Mouse (Mus musculus): ENCODE measurements at regions not wholly inside any gene's neighbourhood (a gene's known extent, or its start where the extent isn't known, plus 50 kb on each side); places are given as distances from the start of the nearest gene placed in this dataset.
A peak's percentile ranks its signal among the peaks of the same experiment; 100 is the strongest.

GRCm38 (mm10) chr2:46450698-46451097 is 1333.5 kb upstream of the Zeb2 start:
- Histone ChIP-seq H3K27ac (replicated peaks; ENCODE audit: low read depth, low read length) (no peak overlapping the region), H3K4me3 (replicated peaks; ENCODE audit: low read length) (no peak overlapping the region), H3K9ac (ENCODE audit: low read depth, low read length, severe bottlenecking) (no peak overlapping the region), H3K36me3 (ENCODE audit: control insufficient read depth, insufficient read depth, low read length) (no peaks in the 10 kb centered on the region), H3K4me2 (replicated peaks; ENCODE audit: low read depth, low read length, severe bottlenecking) (no peak overlapping the region), H3K27me3 (ENCODE audit: control insufficient read depth, insufficient read depth, low read length) (no peaks in the 10 kb centered on the region), H3K9me3 (ENCODE audit: control insufficient read depth, low read length) (no peaks in the 10 kb centered on the region), H3K4me1 (ENCODE audit: control insufficient read depth, insufficient read depth, low read length) (no peaks in the 10 kb centered on the region)
- DNase-seq (ENCODE audit: low spot score) (no peak), ATAC-seq (ENCODE audit: low FRiP score, low read depth) (no peak)
- TF ChIP-seq POLR2A (IDR thresholded peaks at IDR 0.05; ENCODE audit: borderline replicate concordance, extremely low read depth, insufficient read depth, insufficient read length) = no peak
- 60% methylated on average over 6 of the region's 6 CpGs for WGBS

GRCm38 (mm10) chr2:46445306-46445705 is 1328.1 kb upstream of the Zeb2 start:
- no peaks in the 10 kb centered on the region for H3K36me3 ChIP-seq (ENCODE audit: control insufficient read depth, insufficient read depth, low read length)
- WGBS = 65% methylated on average over 3 of the region's 3 CpGs
- no peak overlapping the region for H3K9ac ChIP-seq (ENCODE audit: low read depth, low read length, severe bottlenecking)
- no peak overlapping the region for H3K4me3 ChIP-seq (replicated peaks; ENCODE audit: low read length)
- ATAC-seq (ENCODE audit: low FRiP score, low read depth) = no peak
- H3K27ac ChIP-seq (replicated peaks; ENCODE audit: low read depth, low read length) = no peak overlapping the region
- H3K9me3 ChIP-seq (ENCODE audit: control insufficient read depth, low read length) = no peaks in the 10 kb centered on the region
- H3K27me3 ChIP-seq (ENCODE audit: control insufficient read depth, insufficient read depth, low read length) = no peaks in the 10 kb centered on the region
- TF ChIP-seq POLR2A (IDR thresholded peaks at IDR 0.05; ENCODE audit: borderline replicate concordance, extremely low read depth, insufficient read depth, insufficient read length) = no peak
- peaks cover 14% of the 10 kb centered on the region for H3K4me1 ChIP-seq (ENCODE audit: control insufficient read depth, insufficient read depth, low read length)
- no peak overlapping the region for H3K4me2 ChIP-seq (replicated peaks; ENCODE audit: low read depth, low read length, severe bottlenecking)
- DNase-seq (ENCODE audit: low spot score) = no peak

- H3K4me3 ChIP-seq (replicated peaks; ENCODE audit: low read length) = no peak overlapping the region
- WGBS = 4% methylated on average over 5 of the region's 5 CpGs
- H3K9ac ChIP-seq (ENCODE audit: low read depth, low read length, severe bottlenecking) = no peak overlapping the region
- no peaks in the 10 kb centered on the region for H3K9me3 ChIP-seq (ENCODE audit: control insufficient read depth, low read length)
- ATAC-seq (ENCODE audit: low FRiP score, low read depth) (peak; percentile 85), DNase-seq (ENCODE audit: low spot score) (peak; percentile 85)
- no peaks in the 10 kb centered on the region for H3K36me3 ChIP-seq (ENCODE audit: control insufficient read depth, insufficient read depth, low read length)
- no peaks in the 10 kb centered on the region for H3K27me3 ChIP-seq (ENCODE audit: control insufficient read depth, insufficient read depth, low read length)
- H3K4me1 ChIP-seq (ENCODE audit: control insufficient read depth, insufficient read depth, low read length) = peaks cover 14% of the 10 kb centered on the region
- no peak for TF ChIP-seq POLR2A (IDR thresholded peaks at IDR 0.05; ENCODE audit: borderline replicate concordance, extremely low read depth, insufficient read depth, insufficient read length)
- H3K27ac ChIP-seq (replicated peaks; ENCODE audit: low read depth, low read length) = peak overlapping the region; percentile 58; the same call in 1 of the 2 replicates
- peak overlapping the region; percentile 33 for H3K4me2 ChIP-seq (replicated peaks; ENCODE audit: low read depth, low read length, severe bottlenecking)
Measured at GRCm38 (mm10) chr2:46443686-46444180, 1326.5 kb upstream of the Zeb2 start.

GRCm38 (mm10) chr2:46443061-46443685 is 1326.0 kb upstream of the Zeb2 start:
- TF ChIP-seq POLR2A (IDR thresholded peaks at IDR 0.05; ENCODE audit: borderline replicate concordance, extremely low read depth, insufficient read depth, insufficient read length) = no peak
- Histone ChIP-seq H3K4me2 (replicated peaks; ENCODE audit: low read depth, low read length, severe bottlenecking) (peak overlapping the region; percentile 33), H3K27me3 (ENCODE audit: control insufficient read depth, insufficient read depth, low read length) (no peaks in the 10 kb centered on the region), H3K4me3 (replicated peaks; ENCODE audit: low read length) (no peak overlapping the region), H3K27ac (replicated peaks; ENCODE audit: low read depth, low read length) (peak overlapping the region; percentile 58), H3K9ac (ENCODE audit: low read depth, low read length, severe bottlenecking) (no peak overlapping the region), H3K4me1 (ENCODE audit: control insufficient read depth, insufficient read depth, low read length) (peaks cover 14% of the 10 kb centered on the region), H3K9me3 (ENCODE audit: control insufficient read depth, low read length) (no peaks in the 10 kb centered on the region), H3K36me3 (ENCODE audit: control insufficient read depth, insufficient read depth, low read length) (no peaks in the 10 kb centered on the region)
- WGBS = 18% methylated on average over 6 of the region's 6 CpGs
- DNase-seq (ENCODE audit: low spot score) (no peak), ATAC-seq (ENCODE audit: low FRiP score, low read depth) (peak; percentile 83)

GRCm38 (mm10) chr2:46442576-46442975 is 1325.4 kb upstream of the Zeb2 start:
- Histone ChIP-seq H3K9ac (ENCODE audit: low read depth, low read length, severe bottlenecking) (no peak overlapping the region), H3K27ac (replicated peaks; ENCODE audit: low read depth, low read length) (no peak overlapping the region), H3K4me3 (replicated peaks; ENCODE audit: low read length) (no peak overlapping the region), H3K9me3 (ENCODE audit: control insufficient read depth, low read length) (no peaks in the 10 kb centered on the region), H3K27me3 (ENCODE audit: control insufficient read depth, insufficient read depth, low read length) (no peaks in the 10 kb centered on the region), H3K4me2 (replicated peaks; ENCODE audit: low read depth, low read length, severe bottlenecking) (no peak overlapping the region), H3K36me3 (ENCODE audit: control insufficient read depth, insufficient read depth, low read length) (no peaks in the 10 kb centered on the region), H3K4me1 (ENCODE audit: control insufficient read depth, insufficient read depth, low read length) (peaks cover 14% of the 10 kb centered on the region)
- WGBS = 49% methylated on average over 6 of the region's 6 CpGs
- TF ChIP-seq POLR2A (IDR thresholded peaks at IDR 0.05; ENCODE audit: borderline replicate concordance, extremely low read depth, insufficient read depth, insufficient read length) = no peak
- DNase-seq (ENCODE audit: low spot score) = peak; percentile 36
- no peak for ATAC-seq (ENCODE audit: low FRiP score, low read depth)

All from limb, embryonic 14.5 days (tissue).